Mouse (Mus musculus) adrenal gland, adult 2 months (tissue): ENCODE measurements around the gene Bahd1. TPM values are rescaled to one million over a fixed set of nuclear protein-coding genes. Genes with fewer than 3 reads are reported as not detected.

Source experiments
- DNase-seq: peaks from one replicate; pipeline ENCODE4 v3.0.0; 2021
- polyA plus RNA-seq: library from polyadenylated mRNA; depleted of rRNA; stranded (reverse); fragments of >200 nt; gene quantifications from 2 replicates; pipeline ENCODE4 v1.2.3, GENCODE M21; 2012
- total RNA-seq, 2 experiments: library from RNA; stranded (reverse); gene quantifications; 2 replicates each; pipeline ENCODE4 v1.2.3; 2021

Gene Bahd1
- total and polyA plus RNA-seq, 3 experiments = 36.5 to 60.3 (median 46.0) TPM

DNA sequence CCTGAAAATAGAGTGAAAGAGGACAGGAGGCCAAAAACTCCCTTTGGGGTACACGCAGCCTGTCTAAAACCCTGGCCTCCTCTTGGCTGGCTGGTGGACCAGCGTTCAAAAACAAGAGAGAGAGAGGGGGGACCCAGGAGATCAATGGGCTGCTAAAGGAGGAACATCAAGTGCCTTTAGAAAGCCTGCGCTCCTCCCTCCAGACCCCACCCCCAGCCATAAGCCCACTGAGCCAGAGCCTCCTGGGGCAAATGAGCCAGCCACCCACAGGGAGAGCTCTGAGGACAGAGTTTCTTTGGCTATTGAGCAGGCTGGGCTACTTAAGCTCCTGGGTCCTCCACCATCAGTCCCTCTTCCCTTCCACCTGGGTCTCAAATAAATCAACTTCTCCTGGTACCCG lies 1.4 kb upstream of the Bahd1 start:
- no peak for DNase-seq

DNA sequence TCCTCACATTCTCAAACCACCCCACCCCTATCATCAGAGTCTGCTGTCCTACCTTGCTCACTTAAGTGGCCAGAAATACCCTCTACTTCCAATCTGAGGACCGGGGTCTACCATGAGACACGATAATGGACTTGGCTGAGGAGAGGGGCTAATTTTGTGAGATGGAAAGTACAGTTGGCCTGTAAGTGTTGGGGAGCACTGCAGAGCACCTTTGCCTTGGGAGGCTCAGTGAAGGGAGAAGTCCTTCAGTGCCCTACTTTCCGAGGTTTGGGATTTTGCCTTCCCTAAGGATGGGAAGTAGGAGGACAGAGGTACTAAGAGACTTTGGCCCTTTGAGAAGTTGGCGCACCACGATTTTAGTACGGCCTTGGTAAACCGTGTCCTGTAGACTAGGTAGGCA lies 871 bp upstream of the Bahd1 start:
- no peak for DNase-seq

DNA sequence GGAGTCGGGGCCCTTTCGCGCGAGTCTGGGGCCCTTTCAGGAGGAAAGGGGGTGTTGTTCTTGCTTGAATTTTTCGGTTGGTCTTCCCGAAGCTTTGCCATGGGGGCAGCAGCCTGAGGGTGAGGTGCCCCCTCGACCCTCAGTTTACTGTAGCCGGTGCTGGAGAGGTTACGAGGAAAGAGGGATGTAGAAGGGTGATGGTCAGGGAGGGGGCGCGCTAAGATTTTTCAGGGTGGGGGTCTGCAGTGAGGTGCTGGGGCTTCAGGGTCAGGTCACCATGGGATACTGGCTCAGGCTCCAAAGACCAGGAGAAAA lies 606 bp downstream of the Bahd1 start:
- DNase-seq = no peak

DNA sequence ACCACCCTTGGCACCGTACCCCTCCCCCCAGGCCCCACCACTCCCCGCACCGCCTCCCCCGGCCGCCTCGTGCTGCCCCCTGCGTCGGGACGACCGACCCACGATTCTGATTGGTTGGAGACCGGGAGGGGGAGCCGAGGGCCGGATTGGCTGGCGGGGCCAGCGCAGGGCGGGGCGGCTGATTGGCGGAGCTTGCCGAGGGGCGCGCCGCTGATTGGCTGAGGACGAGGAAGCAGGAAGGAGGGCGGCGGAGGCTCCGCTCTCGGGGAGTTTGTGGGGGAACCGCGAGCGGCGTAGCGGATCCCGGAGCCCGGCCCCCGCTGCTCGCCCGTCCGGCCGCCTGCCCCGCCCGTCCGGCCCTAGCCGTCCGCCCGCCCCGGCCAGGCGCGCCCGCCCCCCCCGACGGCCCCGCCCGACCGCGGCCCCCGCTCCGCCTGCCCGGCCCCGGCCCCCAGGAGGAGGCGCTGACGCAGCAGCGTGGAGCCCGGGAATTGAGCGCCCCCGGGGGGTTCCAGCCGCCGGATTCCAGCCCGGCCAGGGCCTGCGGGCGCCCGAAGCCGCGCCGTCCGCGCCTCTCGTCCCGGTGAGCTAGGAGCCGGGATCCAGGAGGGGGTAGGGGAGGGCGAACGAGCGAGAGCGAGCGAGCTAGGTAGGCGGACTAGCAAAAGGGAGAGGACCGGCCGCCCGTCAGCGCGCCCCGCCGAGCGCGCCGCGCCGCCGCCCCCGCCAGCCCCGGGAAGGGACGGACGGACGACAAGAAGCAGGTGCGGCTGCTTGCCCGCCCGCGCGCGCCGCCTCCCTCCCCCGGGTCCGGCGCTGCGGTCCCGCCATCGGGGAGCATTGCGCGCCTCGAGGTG lies 1.2 kb downstream of the Bahd1 start:
- peak; percentile 99 for DNase-seq

- DNase-seq = peak; percentile 85
Observed at GRCm38 (mm10) chr2:118902051-118903025, 2.2 kb downstream of the Bahd1 start.

DNA sequence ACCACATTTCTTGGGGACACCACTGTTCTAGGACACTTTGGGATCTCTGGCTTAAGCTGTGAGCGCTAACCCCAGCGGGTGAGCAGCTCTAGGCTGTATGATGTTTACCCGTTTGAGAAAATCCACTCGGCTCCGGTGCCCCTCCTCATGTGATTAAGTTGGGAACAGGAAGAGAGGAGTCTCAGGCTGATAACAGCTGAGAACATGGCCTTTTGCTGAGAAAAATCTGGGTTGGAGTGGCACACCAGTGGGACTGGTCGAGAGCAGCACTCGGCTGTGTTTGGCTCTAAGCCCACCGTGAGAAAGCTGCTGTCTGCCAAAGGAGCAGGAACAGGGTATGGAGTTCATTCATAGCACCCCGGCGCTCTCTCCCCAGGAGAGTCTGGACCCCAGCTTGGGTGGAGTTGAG lies 3.2 kb downstream of the Bahd1 start:
- no peak for DNase-seq

DNA sequence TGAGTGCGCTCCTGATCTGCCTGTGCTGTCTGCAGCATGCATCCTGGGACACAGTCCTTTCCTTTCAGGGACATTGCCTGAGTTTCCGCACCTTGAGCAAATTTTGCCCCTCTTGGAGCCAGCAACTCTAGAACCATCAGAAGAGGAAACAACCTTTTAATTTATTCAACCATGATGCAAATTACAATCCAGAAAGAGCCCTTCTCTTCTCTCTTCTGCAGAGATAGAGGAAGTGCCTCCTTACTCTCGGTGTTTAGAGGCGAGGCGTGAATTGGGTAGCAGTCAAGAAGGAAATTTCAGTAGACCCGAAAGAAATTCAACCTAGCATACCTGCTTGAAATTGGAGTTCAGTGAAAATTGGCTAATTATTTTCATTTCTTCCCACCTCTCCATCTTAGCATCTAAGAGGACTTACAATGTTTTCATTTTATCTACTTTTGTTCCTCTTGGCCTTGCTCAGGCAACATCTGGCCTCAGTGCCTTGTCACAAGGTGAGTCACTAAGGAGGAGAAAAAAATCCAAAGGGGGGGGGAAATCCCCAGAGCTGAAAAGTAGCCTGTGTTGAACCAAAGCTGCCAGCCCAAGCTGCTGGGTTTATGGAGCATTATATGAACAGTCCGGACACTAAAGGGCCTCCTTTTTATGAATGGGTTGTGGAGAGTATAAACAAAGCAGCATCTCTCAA lies 5.4 kb downstream of the Bahd1 start:
- DNase-seq = no peak

DNA sequence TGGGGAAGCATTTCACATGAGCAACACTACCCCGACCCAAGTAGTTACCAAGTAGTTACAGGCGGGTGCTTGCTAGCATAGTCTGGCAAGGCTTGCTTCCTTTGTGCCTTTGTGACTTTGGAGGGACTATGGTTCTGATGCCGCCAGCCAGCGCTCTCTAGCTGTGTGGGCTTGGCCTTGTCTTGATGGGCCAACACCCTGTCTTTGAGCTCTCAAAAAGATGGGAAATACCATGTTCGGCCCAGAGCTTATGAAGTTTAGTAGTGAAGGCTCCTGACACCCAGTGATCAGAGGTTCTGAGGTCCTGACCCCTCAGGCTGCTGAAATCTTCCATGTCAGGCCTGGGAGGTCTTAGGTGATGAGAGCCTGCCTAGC lies 5.9 kb downstream of the Bahd1 start:
- DNase-seq = no peak

- no peak for DNase-seq
Observed at GRCm38 (mm10) chr2:118907781-118908180, 7.6 kb downstream of the Bahd1 start.

- DNase-seq = no peak
Observed at GRCm38 (mm10) chr2:118909151-118909550, 9.0 kb downstream of the Bahd1 start.

DNA sequence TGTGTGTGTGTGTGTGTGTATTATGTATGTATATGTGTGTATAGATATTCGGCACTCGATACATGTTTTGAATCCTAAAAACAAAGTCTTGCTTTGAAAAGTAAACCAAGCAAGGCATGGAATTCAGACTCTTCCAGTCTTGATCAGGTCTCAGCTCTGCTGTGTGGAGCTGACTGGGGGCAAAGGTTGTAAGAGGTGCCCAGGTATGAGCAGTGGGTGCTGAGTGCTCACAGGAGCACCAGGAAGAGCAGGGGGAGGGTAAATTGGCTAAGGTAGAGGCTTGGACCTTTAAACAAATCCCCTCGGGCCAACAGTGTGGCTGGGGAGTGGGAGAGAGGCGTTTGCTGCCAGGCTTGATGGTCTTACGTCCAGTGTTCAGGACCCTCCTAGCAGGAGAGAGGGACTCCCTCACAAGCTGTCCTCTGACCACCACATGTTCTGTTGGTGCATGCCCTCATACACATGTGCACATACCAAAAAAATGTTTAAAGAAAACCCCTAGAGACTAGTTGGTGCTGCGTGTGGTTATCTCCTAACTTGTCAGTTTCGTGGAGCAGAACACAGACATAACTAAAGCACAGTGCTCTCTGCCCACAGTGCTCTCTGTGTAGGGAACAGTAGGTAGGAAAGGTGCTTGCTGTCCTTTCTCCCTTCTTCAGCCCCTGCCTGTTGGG lies 10.6 kb downstream of the Bahd1 start:
- DNase-seq = no peak

DNA sequence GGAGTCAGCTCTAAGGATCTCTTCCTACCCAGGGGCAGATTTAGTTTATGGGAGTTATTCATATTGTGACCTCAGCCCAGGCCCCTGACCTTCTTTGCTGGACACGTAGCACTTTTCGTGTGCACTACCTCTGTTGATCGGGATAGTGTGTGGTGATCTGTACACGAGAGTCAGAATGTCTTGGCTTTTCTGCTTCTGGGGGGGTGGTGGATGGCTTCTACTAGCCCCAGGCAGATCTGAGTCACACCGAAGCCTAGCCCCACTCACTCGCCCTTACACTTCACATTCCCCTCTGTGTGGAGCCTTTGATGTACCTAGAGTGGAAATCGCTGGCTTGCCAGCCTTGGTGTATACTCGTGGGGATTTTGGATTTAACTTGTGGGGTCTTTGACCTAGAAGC lies 12.5 kb downstream of the Bahd1 start:
- DNase-seq = no peak

DNA sequence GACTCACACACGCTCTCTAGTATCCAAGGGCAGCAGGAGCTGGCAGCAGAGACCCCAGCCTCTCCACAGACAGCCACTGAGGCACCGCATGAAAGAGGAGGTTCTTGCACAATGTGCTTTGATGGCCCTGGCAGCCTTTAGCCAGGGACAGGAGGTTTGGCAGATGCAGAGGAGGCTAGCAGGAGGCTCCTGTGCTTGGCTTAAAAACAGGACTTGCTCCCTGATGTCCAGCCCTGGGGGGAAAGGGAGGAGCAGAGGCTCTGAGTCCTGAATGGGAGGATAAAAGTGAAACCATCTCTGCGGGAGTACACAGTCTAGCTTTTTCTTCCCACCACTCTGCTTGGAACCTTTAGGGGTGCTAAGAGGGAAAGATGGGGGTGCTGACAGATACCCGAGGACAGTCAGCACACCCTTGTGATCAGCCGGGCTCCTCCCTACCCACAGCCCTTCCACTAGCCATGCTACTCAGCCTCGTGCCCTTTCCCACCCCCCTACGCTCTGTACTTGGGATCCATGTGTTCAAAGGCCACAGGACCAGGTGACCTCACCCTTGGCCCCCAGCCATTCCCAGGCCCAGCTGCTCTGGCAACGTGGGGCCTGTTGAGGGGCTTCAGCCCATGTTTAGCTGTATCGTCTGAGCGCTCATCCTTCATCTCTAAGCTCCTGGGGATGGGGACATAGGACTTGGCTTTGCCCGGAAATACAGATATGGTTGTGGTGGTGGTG lies 13.5 kb downstream of the Bahd1 start:
- peak; percentile 64 for DNase-seq

DNA sequence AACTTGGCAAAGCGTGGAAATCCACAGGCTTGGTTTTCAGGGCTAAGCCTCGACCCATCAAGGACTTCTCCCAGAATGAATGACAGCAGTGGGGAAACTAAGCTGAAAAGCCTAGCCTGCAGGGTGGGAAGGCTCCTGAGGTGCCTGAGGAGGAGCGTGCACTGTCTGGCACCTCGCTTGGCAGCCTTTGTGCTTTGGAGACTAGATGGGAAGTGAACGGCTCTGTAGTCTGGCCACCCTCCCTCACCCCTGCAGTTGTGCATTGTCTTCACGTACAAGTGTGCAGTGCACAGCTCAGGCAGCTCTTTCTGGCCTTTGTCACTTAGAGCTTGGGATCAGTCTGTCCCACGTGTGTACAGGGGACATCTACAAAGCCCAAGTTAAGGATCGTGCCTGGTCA lies 14.5 kb downstream of the Bahd1 start:
- DNase-seq = no peak

DNA sequence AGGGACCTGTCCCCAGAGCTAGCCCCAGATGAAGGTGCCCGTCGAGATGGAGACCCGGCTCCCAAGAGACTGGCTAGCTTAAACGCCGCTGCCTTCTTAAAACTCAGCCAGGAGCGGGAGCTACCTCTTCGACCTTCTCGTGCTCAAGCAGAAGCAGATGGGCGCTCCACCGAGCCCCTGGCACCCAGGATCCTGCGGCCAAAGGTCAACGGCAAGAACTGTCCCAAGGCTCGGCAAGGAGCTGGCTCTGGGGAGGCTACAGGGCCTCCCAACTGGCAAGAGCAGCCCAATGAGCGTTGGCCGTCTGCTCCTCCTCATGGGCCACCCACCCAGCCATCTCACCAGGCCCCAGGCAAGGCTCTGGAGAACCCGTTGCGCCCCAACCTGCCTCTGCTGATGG lies 16.3 kb downstream of the Bahd1 start:
- no peak for DNase-seq

DNA sequence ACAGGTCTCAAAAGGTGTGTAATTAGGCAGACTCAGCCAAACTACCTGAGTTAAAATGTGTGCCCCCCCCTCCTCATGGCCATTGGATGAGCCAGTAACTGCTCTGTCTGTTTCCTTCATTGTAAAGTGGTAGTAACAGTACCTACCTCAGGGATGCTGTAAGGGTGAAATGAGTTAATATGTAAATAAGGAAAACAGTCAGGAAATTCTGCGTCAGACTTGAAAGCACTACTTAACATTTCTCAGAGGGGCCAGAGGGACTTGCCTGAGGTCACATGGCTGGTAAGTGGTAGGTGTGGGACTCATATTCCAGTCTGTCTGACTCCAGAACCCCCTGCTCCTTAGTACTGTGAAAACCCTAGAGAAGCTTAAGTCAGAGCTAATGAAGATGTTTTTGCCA lies 18.4 kb downstream of the Bahd1 start:
- DNase-seq = no peak

DNA sequence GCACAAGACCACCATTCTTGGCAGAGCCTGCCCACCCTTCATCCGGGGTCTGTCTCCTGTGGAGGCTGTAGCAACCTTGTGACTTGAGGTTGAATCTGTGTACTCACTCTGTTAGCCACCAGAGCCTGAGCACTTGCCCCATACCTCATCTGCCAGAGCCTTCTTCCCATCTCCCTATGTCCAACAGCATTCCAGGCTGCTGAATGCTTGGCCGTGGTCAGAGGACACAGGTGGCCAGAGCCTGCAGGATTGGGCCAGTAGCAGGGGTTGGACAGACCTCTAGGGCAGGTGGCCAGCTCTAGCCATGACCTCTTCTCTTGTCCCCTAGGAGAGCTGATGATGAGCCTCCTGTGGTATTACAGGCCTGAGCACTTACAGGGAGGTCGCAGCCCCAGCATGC lies 20.3 kb downstream of the Bahd1 start:
- DNase-seq = no peak

GRCm38 (mm10) chr2:118925952-118926351 lies 25.8 kb downstream of the Bahd1 start:
- DNase-seq = no peak

- peak; percentile 92 for DNase-seq
Observed at GRCm38 (mm10) chr2:118926361-118926997, 26.3 kb downstream of the Bahd1 start, which contains the start of gene Chst14. Gene Chst14 (plus strand): TSS chr2:118926496.

- DNase-seq = no peak
Observed at GRCm38 (mm10) chr2:118926998-118927739, 27.0 kb downstream of the Bahd1 start.
